Mouse (Mus musculus): ENCODE results near the gene Irf8. TPM values are rescaled to one million over a fixed set of nuclear protein-coding genes. Genes with fewer than 3 reads are reported as not detected.

Irf8 gene
- polyA plus RNA-seq, 1 experiment from 2014 or later: 4.8 TPM

Other genes starting within 250 kb of the Irf8 start
- 104 and 108 TPM in 2 replicates for gene Gins2, start 147.1 kb upstream of the Irf8 start, polyA plus RNA-seq (2015; fragmentation: Nextera tagmentation; extraction: Ambion mirVana)
- gene 1190005I06Rik, start 88.7 kb upstream of the Irf8 start, polyA plus RNA-seq (2015; fragmentation: Nextera tagmentation; extraction: Ambion mirVana): 7.4 and 8.0 TPM in 2 replicates
- 5.5 and 7.8 TPM in 2 replicates for gene Gm27021, start 68.3 kb upstream of the Irf8 start, polyA plus RNA-seq (2015; fragmentation: Nextera tagmentation; extraction: Ambion mirVana)
- 928 and 970 TPM in 2 replicates for gene Cox4i1, start 68.1 kb upstream of the Irf8 start, polyA plus RNA-seq (2015; fragmentation: Nextera tagmentation; extraction: Ambion mirVana)
- gene Emc8, start 67.8 kb upstream of the Irf8 start, polyA plus RNA-seq (2015; fragmentation: Nextera tagmentation; extraction: Ambion mirVana): 243 and 248 TPM in 2 replicates

Measured in limb, embryonic 13.5 days (tissue).